Mouse (Mus musculus) ES-E14 (cell line): Measurements from ENCODE around the gene Bicral.

Experiments
- CHD2 ChIP-seq: IDR thresholded peaks from 2 replicates; pipeline ENCODE4 v1.6.1; 2014; ENCODE audit warnings: mild to moderate bottlenecking, low read depth, low read length, inconsistent platforms
- MAFK ChIP-seq: IDR thresholded peaks from 2 replicates; pipeline ENCODE4 v1.6.1; 2014; ENCODE audit warnings: mild to moderate bottlenecking, low read depth, low read length, inconsistent platforms; ENCODE audit not compliant: insufficient read depth
- ZNF384 ChIP-seq: IDR thresholded peaks from 2 replicates; pipeline ENCODE4 v1.6.1; 2012; ENCODE audit warnings: low read depth, low read length, inconsistent platforms

DNA sequence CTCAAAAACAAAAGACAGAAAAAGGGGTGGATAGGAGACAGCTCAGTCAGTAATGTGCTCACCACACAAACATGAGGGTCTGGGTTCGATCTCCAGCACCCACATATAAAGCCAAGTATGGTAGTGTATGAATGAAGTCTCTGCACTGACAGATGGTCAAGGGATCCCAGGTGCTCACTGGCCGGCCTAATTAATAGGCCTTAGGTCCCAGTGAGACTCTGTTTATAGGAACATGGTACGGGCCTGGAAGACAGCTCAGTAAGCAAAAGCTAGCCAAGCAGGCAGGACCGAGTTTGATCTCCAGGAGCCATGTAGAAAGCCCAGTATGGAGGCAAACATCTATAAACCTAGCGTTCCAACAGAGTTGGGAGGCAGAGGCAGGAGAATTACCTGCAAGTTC lies 18.8 kb upstream of the Bicral start:
- TF ChIP-seq MAFK (no peak), ZNF384 (no peak), CHD2 (no peak)
